Mouse (Mus musculus): ENCODE results near the gene Ptprg. TPM values are rescaled to one million over a fixed set of nuclear protein-coding genes. Genes with fewer than 3 reads are reported as not detected.

Gene Ptprg
- polyA plus RNA-seq, 1 experiment, result 21.7 TPM

DNA sequence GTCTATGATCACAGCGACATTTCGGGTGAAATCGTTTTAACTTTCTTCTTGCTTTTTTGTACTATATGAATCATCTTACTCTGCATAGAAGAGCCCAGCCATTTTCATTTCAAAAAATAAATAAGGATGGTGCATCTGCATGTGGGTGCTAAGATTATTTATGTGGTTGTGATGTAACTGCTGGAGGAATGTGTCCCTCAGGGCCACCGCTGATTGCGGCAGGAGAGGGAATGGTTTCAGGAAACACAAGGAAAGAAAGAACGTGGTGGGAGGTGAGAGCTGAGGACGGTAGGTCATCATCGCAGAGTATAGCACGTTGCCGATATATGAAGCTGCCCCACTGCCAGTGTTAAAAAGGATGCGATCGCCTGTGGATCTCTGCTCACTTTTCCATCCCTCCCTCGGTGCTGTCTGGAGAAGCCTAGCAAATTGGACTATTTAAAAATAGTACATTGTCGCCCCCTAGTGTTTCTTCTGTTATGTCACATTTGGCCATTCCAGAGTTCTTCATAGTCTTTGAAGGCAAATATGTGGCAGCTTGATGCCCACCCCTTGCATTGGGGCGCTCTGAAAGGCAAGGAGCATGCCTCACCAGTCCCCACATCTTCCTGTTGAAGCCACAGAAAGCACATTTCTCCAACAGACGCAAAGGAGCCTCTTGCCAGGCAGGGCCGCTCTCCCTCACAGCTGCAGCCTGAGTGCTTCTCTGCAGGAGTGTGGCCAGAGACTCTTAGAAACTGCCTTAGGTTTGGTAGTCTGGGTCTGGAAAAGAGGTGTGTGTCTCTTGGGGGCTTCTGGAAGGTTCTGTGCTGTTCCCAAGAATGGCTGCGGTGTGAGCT is 586.5 kb downstream of the Ptprg start:
- H3K4me3 ChIP-seq (ENCODE audit: low read depth, low read length), result no peak overlapping the region
- H3K4me1 ChIP-seq (ENCODE audit: control insufficient read depth, insufficient read depth, insufficient read length, low read length), result no peaks in the 10 kb centered on the region
- TF ChIP-seq POLR2A (IDR thresholded peaks at IDR 0.05; ENCODE audit: low read depth, low read length), result no peak
- peak; percentile 39; the same call in 1 of the 2 replicates for TF ChIP-seq CTCF (IDR thresholded peaks at IDR 0.05; ENCODE audit: extremely low read depth, insufficient read length, insufficient replicate concordance, low read depth, low read length)
- H3K27me3 ChIP-seq (ENCODE audit: control insufficient read depth, insufficient read depth, low read length), result no peaks in the 10 kb centered on the region
- H3K27ac ChIP-seq (ENCODE audit: insufficient read depth, low read depth, low read length), result no peak overlapping the region
- 52% methylated on average over 18 of the region's 18 CpGs for WGBS
- peaks cover 2% of the 10 kb centered on the region; the same call in 1 of the 2 replicates for H3K36me3 ChIP-seq (ENCODE audit: control insufficient read depth, insufficient read depth, low read length)

GRCm38 (mm10) chr14:12143941-12144485 is 590.7 kb downstream of the Ptprg start:
- no peak overlapping the region for H3K4me3 ChIP-seq (ENCODE audit: low read depth, low read length)
- no peaks in the 10 kb centered on the region for H3K4me1 ChIP-seq (ENCODE audit: control insufficient read depth, insufficient read depth, insufficient read length, low read length)
- no peak for TF ChIP-seq POLR2A (IDR thresholded peaks at IDR 0.05; ENCODE audit: low read depth, low read length)
- TF ChIP-seq CTCF (IDR thresholded peaks at IDR 0.05; ENCODE audit: extremely low read depth, insufficient read length, insufficient replicate concordance, low read depth, low read length), result no peak
- peaks cover 2% of the 10 kb centered on the region; the same call in 1 of the 2 replicates for H3K36me3 ChIP-seq (ENCODE audit: control insufficient read depth, insufficient read depth, low read length)
- H3K27me3 ChIP-seq (ENCODE audit: control insufficient read depth, insufficient read depth, low read length), result no peaks in the 10 kb centered on the region
- no peak overlapping the region for H3K27ac ChIP-seq (ENCODE audit: insufficient read depth, low read depth, low read length)
- 80% methylated on average over 8 of the region's 8 CpGs for WGBS

DNA sequence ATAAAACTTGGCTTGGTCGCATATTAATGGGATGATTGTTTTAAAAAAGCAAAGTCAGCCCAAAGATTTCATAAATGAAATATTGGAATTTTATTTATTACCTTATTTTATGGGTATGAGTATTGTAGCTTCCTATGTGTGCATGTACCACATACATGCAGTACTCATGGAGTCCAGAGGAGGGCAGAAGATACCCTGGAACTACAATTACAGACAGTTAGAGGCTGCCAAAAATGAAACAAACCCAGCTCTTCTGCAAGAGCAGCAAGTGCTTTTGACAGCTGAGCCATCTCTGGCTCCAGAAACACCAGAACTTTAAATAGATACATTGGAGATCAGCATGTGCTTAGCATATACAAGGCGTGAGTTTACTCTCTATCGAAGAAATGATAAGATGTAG is 592.6 kb downstream of the Ptprg start:
- TF ChIP-seq CTCF (IDR thresholded peaks at IDR 0.05; ENCODE audit: extremely low read depth, insufficient read length, insufficient replicate concordance, low read depth, low read length) (no peak), POLR2A (IDR thresholded peaks at IDR 0.05; ENCODE audit: low read depth, low read length) (no peak)
- Histone ChIP-seq H3K36me3 (ENCODE audit: control insufficient read depth, insufficient read depth, low read length) (peaks cover 2% of the 10 kb centered on the region; the same call in 1 of the 2 replicates), H3K27ac (ENCODE audit: insufficient read depth, low read depth, low read length) (no peak overlapping the region), H3K4me3 (ENCODE audit: low read depth, low read length) (no peak overlapping the region), H3K4me1 (ENCODE audit: control insufficient read depth, insufficient read depth, insufficient read length, low read length) (no peaks in the 10 kb centered on the region), H3K27me3 (ENCODE audit: control insufficient read depth, insufficient read depth, low read length) (no peaks in the 10 kb centered on the region)
- WGBS, result 95% methylated on average over 3 of the region's 3 CpGs

GRCm38 (mm10) chr14:12149529-12149928 is 596.2 kb downstream of the Ptprg start:
- no peaks in the 10 kb centered on the region for H3K27me3 ChIP-seq (ENCODE audit: control insufficient read depth, insufficient read depth, low read length)
- no peaks in the 10 kb centered on the region; the same call in 1 of the 2 replicates for H3K36me3 ChIP-seq (ENCODE audit: control insufficient read depth, insufficient read depth, low read length)
- H3K27ac ChIP-seq (ENCODE audit: insufficient read depth, low read depth, low read length), result no peak overlapping the region
- H3K4me1 ChIP-seq (ENCODE audit: control insufficient read depth, insufficient read depth, insufficient read length, low read length), result no peaks in the 10 kb centered on the region
- WGBS, result 29% methylated on average over 3 of the region's 3 CpGs
- TF ChIP-seq POLR2A (IDR thresholded peaks at IDR 0.05; ENCODE audit: low read depth, low read length) (no peak), CTCF (IDR thresholded peaks at IDR 0.05; ENCODE audit: extremely low read depth, insufficient read length, insufficient replicate concordance, low read depth, low read length) (no peak)
- no peak overlapping the region for H3K4me3 ChIP-seq (ENCODE audit: low read depth, low read length)

DNA sequence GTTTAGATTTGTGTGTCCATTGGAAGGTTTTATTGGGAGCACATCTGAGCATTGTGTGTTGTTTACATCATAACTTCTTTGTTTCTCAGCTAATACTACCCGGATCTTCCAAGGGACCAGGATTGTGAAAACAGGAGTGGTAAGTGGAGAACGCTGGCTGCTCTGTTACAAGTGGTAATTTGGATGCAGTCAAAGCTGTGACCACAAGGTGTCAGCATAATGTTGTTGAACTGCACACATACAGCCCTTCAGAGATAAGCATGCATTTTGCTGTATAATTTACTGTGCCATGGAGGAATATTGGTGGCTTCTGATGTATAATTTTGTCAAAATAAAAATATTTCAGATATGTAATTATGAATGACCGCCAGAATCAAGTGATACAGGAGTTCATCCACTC is 598.6 kb downstream of the Ptprg start:
- no peak overlapping the region for H3K27ac ChIP-seq (ENCODE audit: insufficient read depth, low read depth, low read length)
- TF ChIP-seq POLR2A (IDR thresholded peaks at IDR 0.05; ENCODE audit: low read depth, low read length) (no peak), CTCF (IDR thresholded peaks at IDR 0.05; ENCODE audit: extremely low read depth, insufficient read length, insufficient replicate concordance, low read depth, low read length) (no peak)
- WGBS, result 36% methylated on average over 3 of the region's 3 CpGs

GRCm38 (mm10) chr14:12152748-12153147 is 599.4 kb downstream of the Ptprg start:
- Histone ChIP-seq H3K36me3 (ENCODE audit: control insufficient read depth, insufficient read depth, low read length) (no peaks in the 10 kb centered on the region; the same call in 1 of the 2 replicates), H3K4me1 (ENCODE audit: control insufficient read depth, insufficient read depth, insufficient read length, low read length) (no peaks in the 10 kb centered on the region), H3K4me3 (ENCODE audit: low read depth, low read length) (no peak overlapping the region), H3K27me3 (ENCODE audit: control insufficient read depth, insufficient read depth, low read length) (no peaks in the 10 kb centered on the region), H3K27ac (ENCODE audit: insufficient read depth, low read depth, low read length) (no peak overlapping the region)
- 91% methylated on average over 6 of the region's 6 CpGs for WGBS
- TF ChIP-seq CTCF (IDR thresholded peaks at IDR 0.05; ENCODE audit: extremely low read depth, insufficient read length, insufficient replicate concordance, low read depth, low read length) (no peak), POLR2A (IDR thresholded peaks at IDR 0.05; ENCODE audit: low read depth, low read length) (no peak)

More for the DNA sequence above, 598.6 kb downstream of the Ptprg start:
- Histone ChIP-seq H3K27me3 (ENCODE audit: control insufficient read depth, insufficient read depth, low read length) (no peaks in the 10 kb centered on the region), H3K4me3 (ENCODE audit: low read depth, low read length) (no peak overlapping the region), H3K36me3 (ENCODE audit: control insufficient read depth, insufficient read depth, low read length) (no peaks in the 10 kb centered on the region; the same call in 1 of the 2 replicates), H3K4me1 (ENCODE audit: control insufficient read depth, insufficient read depth, insufficient read length, low read length) (no peaks in the 10 kb centered on the region)

GRCm38 (mm10) chr14:12153599-12153998 is 600.3 kb downstream of the Ptprg start:
- Histone ChIP-seq H3K4me3 (ENCODE audit: low read depth, low read length) (no peak overlapping the region), H3K4me1 (ENCODE audit: control insufficient read depth, insufficient read depth, insufficient read length, low read length) (no peaks in the 10 kb centered on the region), H3K27ac (ENCODE audit: insufficient read depth, low read depth, low read length) (no peak overlapping the region), H3K27me3 (ENCODE audit: control insufficient read depth, insufficient read depth, low read length) (no peaks in the 10 kb centered on the region), H3K36me3 (ENCODE audit: control insufficient read depth, insufficient read depth, low read length) (no peaks in the 10 kb centered on the region; the same call in 1 of the 2 replicates)
- TF ChIP-seq POLR2A (IDR thresholded peaks at IDR 0.05; ENCODE audit: low read depth, low read length), result no peak
- TF ChIP-seq CTCF (IDR thresholded peaks at IDR 0.05; ENCODE audit: extremely low read depth, insufficient read length, insufficient replicate concordance, low read depth, low read length), result no peak
- 94% methylated on average over 13 of the region's 13 CpGs for WGBS

All from small intestine, adult 2 months (tissue).